Mouse (Mus musculus): ENCODE data around the gene Irak3. TPM values are rescaled to one million over a fixed set of nuclear protein-coding genes. Genes with fewer than 3 reads are reported as not detected.

The Irak3 gene
- polyA plus RNA-seq (2016; fragmentation: Nextera tagmentation; extraction: Ambion mirVana): 0.72 and 0.96 TPM in 2 replicates

GRCm38 (mm10) chr10:120201961-120202402 lies at the start of gene Irak3:
Gene Irak3, minus strand, starts transcription at chr10:120202130.
- Histone ChIP-seq H3K4me1 (peaks cover 11% of the 10 kb centered on the region), H3K27me3 (replicated peaks; ENCODE audit: low read depth, poor library complexity, severe bottlenecking) (peaks cover 42% of the 10 kb centered on the region), H3K36me3 (replicated peaks) (no peaks in the 10 kb centered on the region), H3K4me3 (peak within 1 kb of the TSS; percentile 62), H3K27ac (replicated peaks) (peak within 1 kb of the TSS; percentile 60), H3K9me3 (0 out of 2 replicates have a peak, but pooled peaks cover 2% of the 10 kb centered on the region)
- DNase-seq (ENCODE audit: low spot score): peak; percentile 89
- WGBS: 1% methylated on average over 13 of the region's 13 CpGs

GRCm38 (mm10) chr10:120250911-120251683 lies 49.2 kb upstream of the Irak3 start:
- Histone ChIP-seq H3K27ac (replicated peaks) (no peak overlapping the region), H3K4me1 (peaks cover 62% of the 10 kb centered on the region), H3K36me3 (replicated peaks) (no peaks in the 10 kb centered on the region), H3K9me3 (no peaks in the 10 kb centered on the region), H3K27me3 (replicated peaks; ENCODE audit: low read depth, poor library complexity, severe bottlenecking) (no peaks in the 10 kb centered on the region), H3K4me3 (no peak overlapping the region)
- WGBS: 60% methylated on average over 11 of the region's 11 CpGs
- DNase-seq (ENCODE audit: low spot score): no peak

- Histone ChIP-seq H3K9me3 (no peaks in the 10 kb centered on the region), H3K27ac (replicated peaks) (peak overlapping the region; percentile 87), H3K4me1 (peaks cover 58% of the 10 kb centered on the region), H3K4me3 (peak overlapping the region; percentile 30), H3K36me3 (replicated peaks) (no peaks in the 10 kb centered on the region), H3K27me3 (replicated peaks; ENCODE audit: low read depth, poor library complexity, severe bottlenecking) (no peaks in the 10 kb centered on the region)
- peak; percentile 66 for DNase-seq (ENCODE audit: low spot score)
- WGBS: 46% methylated on average over 9 of the region's 9 CpGs
Observed at GRCm38 (mm10) chr10:120246994-120247750, 45.2 kb upstream of the Irak3 start.

- no peaks in the 10 kb centered on the region for H3K36me3 ChIP-seq (replicated peaks)
- WGBS: 67% methylated on average over 5 of the region's 5 CpGs
- H3K27ac ChIP-seq (replicated peaks): 0 out of 2 replicates have a peak overlapping the region, but pooled peaks have one; percentile 87
- no peak for DNase-seq (ENCODE audit: low spot score)
- H3K9me3 ChIP-seq: no peaks in the 10 kb centered on the region
- H3K4me3 ChIP-seq: no peak overlapping the region
- H3K27me3 ChIP-seq (replicated peaks; ENCODE audit: low read depth, poor library complexity, severe bottlenecking): no peaks in the 10 kb centered on the region
- H3K4me1 ChIP-seq: peaks cover 62% of the 10 kb centered on the region
Observed at GRCm38 (mm10) chr10:120245681-120246080, 43.8 kb upstream of the Irak3 start.

GRCm38 (mm10) chr10:120242421-120242820 lies 40.5 kb upstream of the Irak3 start:
- H3K36me3 ChIP-seq (replicated peaks): no peaks in the 10 kb centered on the region
- H3K4me3 ChIP-seq: no peak overlapping the region
- no peaks in the 10 kb centered on the region for H3K9me3 ChIP-seq
- H3K27ac ChIP-seq (replicated peaks): peak overlapping the region; percentile 68
- peak; percentile 59 for DNase-seq (ENCODE audit: low spot score)
- WGBS: 28% methylated on average over 6 of the region's 6 CpGs
- peaks cover 65% of the 10 kb centered on the region for H3K4me1 ChIP-seq
- H3K27me3 ChIP-seq (replicated peaks; ENCODE audit: low read depth, poor library complexity, severe bottlenecking): no peaks in the 10 kb centered on the region

- no peak overlapping the region; the same call in 1 of the 2 replicates for H3K27ac ChIP-seq (replicated peaks)
- no peaks in the 10 kb centered on the region for H3K27me3 ChIP-seq (replicated peaks; ENCODE audit: low read depth, poor library complexity, severe bottlenecking)
- no peaks in the 10 kb centered on the region for H3K36me3 ChIP-seq (replicated peaks)
- no peak for DNase-seq (ENCODE audit: low spot score)
- WGBS: 59% methylated on average over 6 of the region's 6 CpGs
- no peaks in the 10 kb centered on the region for H3K9me3 ChIP-seq
- H3K4me1 ChIP-seq: peaks cover 49% of the 10 kb centered on the region
- no peak overlapping the region for H3K4me3 ChIP-seq
Observed at GRCm38 (mm10) chr10:120239476-120239875, 37.5 kb upstream of the Irak3 start.

GRCm38 (mm10) chr10:120238241-120238640 lies 36.3 kb upstream of the Irak3 start:
- no peaks in the 10 kb centered on the region for H3K9me3 ChIP-seq
- H3K4me3 ChIP-seq: no peak overlapping the region
- 90% methylated on average over 8 of the region's 8 CpGs for WGBS
- no peaks in the 10 kb centered on the region for H3K27me3 ChIP-seq (replicated peaks; ENCODE audit: low read depth, poor library complexity, severe bottlenecking)
- no peak overlapping the region for H3K27ac ChIP-seq (replicated peaks)
- peaks cover 48% of the 10 kb centered on the region for H3K4me1 ChIP-seq
- H3K36me3 ChIP-seq (replicated peaks): no peaks in the 10 kb centered on the region
- DNase-seq (ENCODE audit: low spot score): no peak

- Histone ChIP-seq H3K27me3 (replicated peaks; ENCODE audit: low read depth, poor library complexity, severe bottlenecking) (no peaks in the 10 kb centered on the region), H3K4me3 (no peak overlapping the region), H3K9me3 (no peaks in the 10 kb centered on the region), H3K27ac (replicated peaks) (no peak overlapping the region), H3K4me1 (peaks cover 34% of the 10 kb centered on the region), H3K36me3 (replicated peaks) (peaks cover 11% of the 10 kb centered on the region; the same call in 1 of the 2 replicates)
- 87% methylated on average over 9 of the region's 9 CpGs for WGBS
- no peak for DNase-seq (ENCODE audit: low spot score)
Observed at GRCm38 (mm10) chr10:120236855-120237254, 34.9 kb upstream of the Irak3 start.

GRCm38 (mm10) chr10:120233655-120234367 lies 31.9 kb upstream of the Irak3 start:
- no peaks in the 10 kb centered on the region for H3K9me3 ChIP-seq
- 32% methylated on average over 18 of the region's 18 CpGs for WGBS
- H3K4me1 ChIP-seq: peaks cover 7% of the 10 kb centered on the region; the same call in 1 of the 2 replicates
- peak overlapping the region; percentile 23; the same call in 1 of the 2 replicates for H3K4me3 ChIP-seq
- no peaks in the 10 kb centered on the region for H3K27me3 ChIP-seq (replicated peaks; ENCODE audit: low read depth, poor library complexity, severe bottlenecking)
- peak; percentile 76 for DNase-seq (ENCODE audit: low spot score)
- peaks cover 39% of the 10 kb centered on the region for H3K36me3 ChIP-seq (replicated peaks)
- peak overlapping the region; percentile 5; the same call in 1 of the 2 replicates for H3K27ac ChIP-seq (replicated peaks)

- H3K9me3 ChIP-seq: no peaks in the 10 kb centered on the region
- 29% methylated on average over 5 of the region's 5 CpGs for WGBS
- H3K27ac ChIP-seq (replicated peaks): no peak overlapping the region
- no peaks in the 10 kb centered on the region for H3K27me3 ChIP-seq (replicated peaks; ENCODE audit: low read depth, poor library complexity, severe bottlenecking)
- DNase-seq (ENCODE audit: low spot score): peak; percentile 78
- peaks cover 20% of the 10 kb centered on the region for H3K4me1 ChIP-seq
- H3K4me3 ChIP-seq: no peak overlapping the region
- H3K36me3 ChIP-seq (replicated peaks): peaks cover 46% of the 10 kb centered on the region
Observed at GRCm38 (mm10) chr10:120231718-120232117, 29.8 kb upstream of the Irak3 start.

- H3K27me3 ChIP-seq (replicated peaks; ENCODE audit: low read depth, poor library complexity, severe bottlenecking): no peaks in the 10 kb centered on the region
- H3K4me1 ChIP-seq: peaks cover 14% of the 10 kb centered on the region
- H3K9me3 ChIP-seq: no peaks in the 10 kb centered on the region
- H3K36me3 ChIP-seq (replicated peaks): peaks cover 44% of the 10 kb centered on the region
- under 1% methylated on average over 57 of the region's 57 CpGs for WGBS
- DNase-seq (ENCODE audit: low spot score): peak; percentile 89
- H3K4me3 ChIP-seq: peak within 1 kb of the TSS; percentile 100
- peak within 1 kb of the TSS; percentile 87 for H3K27ac ChIP-seq (replicated peaks)
Observed at GRCm38 (mm10) chr10:120226871-120227661, 25.1 kb upstream of the Irak3 start, which contains the start of gene Llph. Gene Llph, plus strand, starts transcription at chr10:120227070.
